Mouse (Mus musculus) left cerebral cortex, adult 18-20 months (tissue): ENCODE measurements at regions not wholly inside any gene's neighbourhood (a gene's known extent, or its start where the extent isn't known, plus 50 kb on each side); places are given as distances from the start of the nearest gene placed in this dataset.

Experiments
- DNase-seq, 2 experiments: peaks; one replicate each; pipeline ENCODE4 v3.0.0; 2021 to 2022; ENCODE audit warnings: low spot score in 2 of 2, mixed read lengths in 1 of 2

GRCm38 (mm10) chr13:43965256-43965905, 180.8 kb downstream of the Cd83 start:
- DNase-seq: no peak

GRCm38 (mm10) chr13:43967516-43967915, 182.9 kb downstream of the Cd83 start:
- DNase-seq: no peak

GRCm38 (mm10) chr13:43972906-43973305, 188.3 kb downstream of the Cd83 start:
- DNase-seq: no peak

- no peak for DNase-seq
Observed at GRCm38 (mm10) chr13:43975281-43975680, 190.7 kb downstream of the Cd83 start.

GRCm38 (mm10) chr13:43975801-43976200, 191.2 kb downstream of the Cd83 start:
- DNase-seq: no peak

GRCm38 (mm10) chr13:43976676-43977075, 192.1 kb downstream of the Cd83 start:
- DNase-seq: no peak

- DNase-seq: no peak
Observed at GRCm38 (mm10) chr13:43987338-43987737, 202.8 kb downstream of the Cd83 start.

- DNase-seq: no peak
Observed at GRCm38 (mm10) chr13:43988421-43988820, 203.8 kb downstream of the Cd83 start.

GRCm38 (mm10) chr13:43990281-43991101, 205.9 kb downstream of the Cd83 start:
- DNase-seq: peak; percentile 55

- DNase-seq: no peak
Observed at GRCm38 (mm10) chr13:43991774-43992173, 207.2 kb downstream of the Cd83 start.

- DNase-seq: no peak
Observed at GRCm38 (mm10) chr13:43992968-43993367, 208.4 kb downstream of the Cd83 start.

- no peak for DNase-seq
Observed at GRCm38 (mm10) chr13:43994361-43994760, 209.8 kb downstream of the Cd83 start.

- no peak for DNase-seq
Observed at GRCm38 (mm10) chr13:43995623-43996022, 211.0 kb downstream of the Cd83 start.

GRCm38 (mm10) chr13:44001861-44002545, 217.4 kb downstream of the Cd83 start:
- no peak for DNase-seq

GRCm38 (mm10) chr13:44012868-44013267, 228.3 kb downstream of the Cd83 start:
- DNase-seq: no peak

GRCm38 (mm10) chr13:44018489-44019303, 234.1 kb downstream of the Cd83 start:
- no peak for DNase-seq

GRCm38 (mm10) chr13:44019304-44019583, 234.7 kb downstream of the Cd83 start:
- no peak for DNase-seq

GRCm38 (mm10) chr13:44020851-44021250, 236.3 kb downstream of the Cd83 start:
- no peak for DNase-seq

GRCm38 (mm10) chr13:44022106-44022505, 237.5 kb downstream of the Cd83 start:
- DNase-seq: no peak

- no peak for DNase-seq
Observed at GRCm38 (mm10) chr13:44024612-44025011, 240.0 kb downstream of the Cd83 start.
